Mouse (Mus musculus): Measurements from ENCODE around the gene Pygo2.

Gene Pygo2

DNA sequence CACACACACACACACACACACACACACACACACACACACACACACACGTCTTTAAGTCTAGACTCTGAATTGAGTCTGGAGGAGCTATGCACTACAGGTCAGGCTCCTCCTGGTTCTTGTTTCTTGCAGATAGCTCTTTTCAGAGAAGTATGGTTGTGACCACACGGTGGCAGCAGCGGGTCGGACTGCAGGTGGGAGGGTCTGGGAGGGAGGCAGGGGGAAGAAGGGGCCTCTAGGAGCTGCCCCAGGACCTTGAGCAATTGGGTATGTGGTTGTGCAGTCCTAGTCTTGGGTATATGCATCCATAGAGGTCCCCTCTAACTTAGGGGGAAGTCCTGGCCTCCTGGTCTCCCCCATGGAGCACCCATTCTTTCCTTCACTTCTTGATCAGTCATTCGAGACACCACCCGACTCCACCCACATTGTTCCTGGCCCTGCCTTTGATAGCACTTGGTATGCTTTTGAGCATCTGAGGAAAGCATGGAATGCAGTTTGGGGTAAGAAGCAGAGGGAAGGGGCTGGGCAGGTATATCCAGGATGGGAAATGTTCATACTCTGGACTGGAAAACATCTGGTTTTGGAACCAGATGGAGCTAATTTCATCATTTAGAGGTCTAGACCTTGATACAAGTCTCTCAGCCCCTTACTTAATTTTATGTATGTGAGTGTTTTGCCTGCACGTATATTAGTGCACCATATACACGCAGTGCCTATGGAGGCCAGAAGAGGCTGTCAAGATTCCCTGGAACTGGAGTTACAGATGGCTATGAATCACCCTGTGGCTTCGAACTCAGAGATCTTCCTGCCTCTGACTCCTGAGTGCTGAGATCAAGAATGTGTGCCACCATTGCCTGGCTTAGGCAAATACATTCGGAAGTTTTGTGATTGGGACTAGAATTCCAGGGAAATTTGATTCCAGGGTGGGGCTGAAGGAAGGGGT lies 27.0 kb downstream of the Pygo2 start:
- peak; percentile 67 to 84 for DNase-seq

DNA sequence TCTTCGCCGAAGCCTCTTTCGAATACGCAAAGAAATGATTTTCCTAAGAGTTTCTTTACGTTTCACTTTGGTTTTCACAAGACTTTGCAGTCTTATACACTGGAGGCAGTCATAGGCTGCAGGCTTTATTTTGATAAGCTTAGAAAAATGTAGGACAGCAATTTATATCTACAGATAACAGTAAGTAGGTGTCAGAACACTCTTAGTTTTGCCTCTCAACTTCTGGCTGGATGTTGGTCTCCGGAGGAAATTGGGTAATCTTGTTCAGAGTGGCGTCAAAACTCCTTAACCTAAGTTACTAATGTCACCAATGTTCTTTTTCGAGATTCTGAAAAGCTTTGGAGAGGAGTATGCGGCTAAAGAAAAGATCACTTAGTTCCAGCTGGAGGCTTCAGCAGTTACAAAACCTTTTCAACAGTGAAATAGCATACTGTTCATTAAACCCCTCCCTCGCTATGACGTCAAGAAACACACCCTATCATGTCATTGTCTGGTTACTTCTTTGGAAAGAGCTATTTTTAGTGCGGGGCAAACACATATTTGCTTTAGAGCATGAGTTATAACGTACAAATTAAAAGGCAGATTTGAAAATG lies 28.5 kb downstream of the Pygo2 start:
- peak in 1 of 2 experiments; percentile 31 for DNase-seq

DNA sequence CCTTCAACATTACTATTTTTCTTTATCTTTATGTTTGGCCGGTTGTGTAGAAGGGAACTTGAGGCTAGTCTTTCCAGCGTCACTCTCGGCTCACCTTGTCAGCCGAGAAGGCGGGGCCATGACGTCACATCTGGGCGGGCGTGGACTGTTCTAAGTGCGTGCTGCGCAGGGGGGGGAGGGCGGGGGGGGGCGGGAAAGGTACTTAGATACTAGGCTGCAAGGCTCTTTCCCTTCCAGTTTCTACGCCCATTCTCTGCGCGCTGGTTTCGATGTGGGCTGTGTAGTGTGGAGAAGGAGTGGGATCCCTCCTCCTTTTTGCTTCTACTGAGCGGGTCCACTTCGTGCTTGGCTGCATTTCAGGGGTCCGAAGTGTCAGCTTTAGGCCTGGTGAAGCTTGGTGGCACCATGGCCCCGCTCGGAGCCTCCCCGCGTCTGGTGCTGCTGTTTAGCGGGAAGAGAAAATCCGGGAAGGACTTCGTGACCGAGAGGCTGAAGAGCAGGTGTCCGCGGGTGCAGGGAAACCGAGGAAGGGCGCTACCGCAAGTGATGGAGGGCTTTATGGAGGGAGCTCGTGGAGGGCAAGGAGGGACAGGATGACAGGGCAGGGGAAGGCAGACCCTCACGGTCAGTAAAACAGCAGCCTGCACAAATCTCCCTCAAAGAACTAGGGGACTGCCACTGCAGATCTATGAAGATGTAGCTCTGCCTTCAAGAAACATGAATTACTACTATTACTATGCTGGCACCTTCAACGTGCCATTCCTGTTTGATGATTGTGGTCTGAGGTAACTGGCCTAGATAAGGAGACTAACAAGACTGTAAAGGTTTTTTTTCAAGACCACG lies 29.2 kb downstream of the Pygo2 start:
- peak; percentile 91 to 97 for DNase-seq

DNA sequence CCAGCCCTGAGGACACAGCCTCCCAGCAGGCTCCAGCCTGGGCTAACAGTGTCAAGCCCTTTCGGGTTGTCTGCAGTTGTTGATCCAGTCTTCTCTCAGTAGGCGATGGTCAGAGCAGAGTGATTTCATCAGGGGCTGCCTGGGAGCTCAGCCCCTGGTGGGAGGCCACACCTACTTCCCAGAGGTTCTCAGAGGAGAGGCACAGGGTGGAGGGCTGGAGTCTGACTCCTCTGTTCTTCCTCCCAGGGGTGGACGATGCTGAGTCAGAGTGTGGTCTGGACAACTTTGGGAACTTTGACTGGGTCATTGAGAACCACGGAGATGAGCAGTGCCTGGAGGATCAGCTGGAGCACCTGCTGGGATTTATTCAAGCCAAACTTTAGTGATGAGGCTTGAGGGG lies 38.3 kb downstream of the Pygo2 start:
- no peak for DNase-seq

DNA sequence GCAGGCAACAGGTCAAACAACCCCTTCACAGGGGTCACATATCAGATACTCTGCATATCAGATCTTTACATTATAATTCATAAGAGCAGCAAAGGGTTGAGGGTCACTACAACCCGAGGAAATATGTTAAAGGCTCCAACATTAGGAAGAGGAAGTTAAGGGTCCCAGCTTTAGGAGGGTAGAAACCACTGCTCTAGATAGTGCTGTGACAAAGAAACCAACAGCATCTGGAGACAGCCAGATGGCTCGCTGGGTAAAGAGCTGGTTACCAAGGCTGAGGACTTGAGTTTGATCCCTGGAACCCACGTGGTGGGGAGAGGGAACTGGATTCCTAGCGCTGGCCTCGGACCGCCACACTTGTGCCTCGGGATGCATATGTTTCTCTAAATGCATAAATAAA lies 42.3 kb downstream of the Pygo2 start:
- no peak for DNase-seq

DNA sequence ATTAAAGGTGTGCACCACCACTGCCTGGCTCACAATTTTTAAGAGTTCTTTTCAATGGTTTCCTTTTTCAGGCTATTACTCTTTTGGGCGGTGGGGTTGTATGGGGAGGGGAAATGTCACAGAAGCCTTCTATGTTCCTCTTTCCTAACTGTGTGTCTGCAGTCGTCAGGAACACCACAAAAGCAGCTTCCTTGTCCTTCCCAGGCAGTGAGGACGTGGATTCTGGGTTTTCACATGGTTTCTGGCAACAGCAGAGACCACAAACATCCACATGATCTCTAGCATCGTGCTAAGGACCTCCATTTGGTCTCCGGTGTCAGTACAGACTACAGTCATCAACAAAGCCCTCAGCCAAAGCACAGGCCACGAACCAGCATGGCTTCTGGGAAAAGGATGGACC lies 43.8 kb downstream of the Pygo2 start:
- no peak for DNase-seq

DNA sequence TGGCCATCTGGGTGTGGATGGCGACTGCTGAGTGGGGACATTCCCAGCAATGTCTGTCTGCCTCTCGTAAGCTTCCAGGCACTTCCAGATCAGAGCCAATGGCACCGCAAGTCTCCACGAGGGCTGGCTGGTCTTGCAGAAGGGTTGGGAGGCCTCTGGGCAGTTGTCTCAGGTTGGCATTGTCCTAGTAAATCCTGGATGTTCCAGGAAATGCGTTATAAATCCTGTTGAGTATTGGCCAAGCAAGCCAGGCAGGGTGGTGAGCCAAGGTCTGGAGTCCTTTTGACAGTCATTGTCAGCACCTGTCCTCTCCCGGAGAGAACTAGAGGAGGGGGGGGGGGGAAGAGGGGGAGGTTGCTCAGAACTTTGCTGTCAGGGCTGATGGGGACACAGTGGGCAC lies 49.0 kb downstream of the Pygo2 start:
- DNase-seq: no peak

DNA sequence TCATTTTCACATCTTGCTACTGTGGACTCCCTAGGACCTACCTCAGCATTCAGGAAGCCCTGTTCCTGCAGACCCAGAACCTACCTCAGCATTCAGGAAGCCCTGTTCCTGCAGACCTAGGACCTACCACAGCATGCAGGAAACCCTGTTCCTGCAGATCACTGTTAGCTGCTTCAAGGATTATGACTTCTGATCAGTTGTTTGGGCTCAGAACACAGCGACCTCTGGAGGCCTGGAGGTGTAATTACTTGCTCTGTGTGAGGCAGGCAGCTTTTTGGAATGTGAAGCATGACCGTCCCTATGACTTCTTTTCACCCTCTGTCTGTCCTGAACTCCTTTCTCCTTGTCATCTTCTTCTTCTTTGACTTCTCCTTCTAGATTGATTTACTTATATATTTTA lies 51.5 kb downstream of the Pygo2 start:
- DNase-seq: no peak

DNA sequence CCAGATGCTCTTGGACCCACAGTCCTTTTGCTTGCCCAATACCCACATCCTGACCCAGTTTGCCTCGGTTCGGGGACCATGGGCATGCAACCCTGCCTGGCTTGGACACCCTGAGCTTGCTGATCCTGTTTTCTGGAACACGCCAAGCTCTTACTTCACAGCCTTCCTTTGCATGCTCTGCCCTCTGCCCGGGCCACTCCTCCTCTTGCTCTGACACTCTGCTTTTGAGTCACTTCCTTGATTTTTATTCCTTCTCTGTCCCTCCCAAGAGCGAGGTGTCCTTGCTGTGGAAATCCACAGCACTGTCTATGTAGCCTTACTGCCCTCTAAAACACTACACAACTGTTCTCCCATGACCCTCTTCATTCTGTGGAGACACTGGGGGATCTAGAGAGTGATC lies 52.2 kb downstream of the Pygo2 start:
- DNase-seq: no peak

All from cerebellum, postnatal 25 days (tissue).